Mouse (Mus musculus) megakaryocyte, embryonic 14.5 days (primary cell): Measurements from ENCODE around the gene Zcchc8. TPM values are rescaled to one million over a fixed set of nuclear protein-coding genes. Genes with fewer than 3 reads are reported as not detected.
A peak's percentile ranks its signal among the peaks of the same experiment; 100 is the strongest.
"Not testable (repeated sequence)": the region's sequence is repeated elsewhere in the genome, so short reads cannot be mapped to it uniquely, and the experiment has no call there.

ENCODE experiments used
- H3K27me3 ChIP-seq: replicated peaks from 2 replicates; pipeline ENCODE3; 2012; ENCODE audit warnings: inconsistent platforms
- H3K36me3 ChIP-seq: replicated peaks from 2 replicates; pipeline ENCODE3; 2012; ENCODE audit warnings: low read length, inconsistent platforms, mixed read lengths
- H3K4me1 ChIP-seq: 2 replicates; pipeline ENCODE4 v1.6.1; 2012; ENCODE audit warnings: inconsistent platforms
- H3K4me3 ChIP-seq: replicated peaks from 2 replicates; pipeline ENCODE3; 2012; ENCODE audit warnings: moderate library complexity, mild to moderate bottlenecking, inconsistent platforms
- H3K9me3 ChIP-seq: 2 replicates; pipeline ENCODE4 v1.6.1; 2012; ENCODE audit warnings: inconsistent platforms
- FLI1 ChIP-seq: IDR thresholded peaks from 2 replicates; pipeline ENCODE4 v1.6.1; 2012; ENCODE audit warnings: low read length, inconsistent platforms, mixed read lengths
- GATA1 ChIP-seq: IDR thresholded peaks from 3 replicates; pipeline ENCODE4 v1.6.1; 2012; ENCODE audit warnings: mixed read lengths, low read length, inconsistent platforms, borderline replicate concordance
- polyA plus RNA-seq: library from polyadenylated mRNA; stranded (reverse); fragments of >175 nt; gene quantifications from 2 replicates; pipeline ENCODE4 v1.2.3, GENCODE M21; 2012; ENCODE audit warnings: low replicate concordance; ENCODE audit not compliant: insufficient read depth

Gene Zcchc8
- polyA plus RNA-seq, result 24.3 and 25.8 TPM in 2 replicates

- Histone ChIP-seq H3K27me3 (no peaks in the 10 kb centered on the region), H3K36me3 (peaks cover 24% of the 10 kb centered on the region)
- TF ChIP-seq GATA1 (no peak), FLI1 (no peak)
Observed at GRCm38 (mm10) chr5:123720328-123721311, at the start of gene Zcchc8. Gene Zcchc8 (minus strand): TSS chr5:123721100.

DNA sequence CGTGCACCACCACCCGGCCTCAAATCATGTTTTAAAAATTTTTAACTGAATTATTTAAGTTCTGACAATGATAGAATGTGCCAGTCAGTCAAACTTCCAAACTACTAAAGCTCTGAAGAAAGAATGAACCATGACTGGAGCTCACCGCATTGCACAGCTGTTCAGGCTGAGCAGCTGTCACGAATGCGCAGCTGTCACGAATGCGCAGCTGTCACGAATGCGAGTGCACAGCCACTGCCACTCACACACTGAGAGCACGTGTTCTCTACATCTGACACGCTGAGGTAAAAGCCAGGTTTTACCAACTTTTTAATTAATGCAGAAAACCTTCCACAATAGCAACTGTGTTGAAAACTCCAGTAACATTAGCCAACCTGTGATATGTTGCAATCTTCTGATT lies 45.6 kb upstream of the Zcchc8 start:
- H3K4me3 ChIP-seq, H3K4me1 ChIP-seq, H3K9me3 ChIP-seq, H3K27me3 ChIP-seq: not testable (repeated sequence)
- H3K36me3 ChIP-seq, result peaks cover 74% of the 10 kb centered on the region

More at GRCm38 (mm10) chr5:123720328-123721311, at the start of gene Zcchc8:
- H3K4me1 ChIP-seq, result peaks cover 31% of the 10 kb centered on the region
- H3K9me3 ChIP-seq, result no peaks in the 10 kb centered on the region
- H3K4me3 ChIP-seq, result peak within 1 kb of the TSS; percentile 98

GRCm38 (mm10) chr5:123765506-123765905 lies 44.6 kb upstream of the Zcchc8 start:
- Histone ChIP-seq H3K36me3 (peaks cover 73% of the 10 kb centered on the region), H3K27me3 (no peaks in the 10 kb centered on the region), H3K4me1 (no peaks in the 10 kb centered on the region), H3K4me3 (no peak overlapping the region), H3K9me3 (no peaks in the 10 kb centered on the region)
- TF ChIP-seq FLI1, result no peak
- TF ChIP-seq GATA1, result no peak

- H3K27me3 ChIP-seq, result no peaks in the 10 kb centered on the region
- peaks cover 36% of the 10 kb centered on the region for H3K36me3 ChIP-seq
- TF ChIP-seq GATA1, result peak; percentile 35; the same call in 1 of the 3 replicates
- peak; percentile 26; the same call in 1 of the 2 replicates for TF ChIP-seq FLI1
- H3K4me1 ChIP-seq, result peaks cover 32% of the 10 kb centered on the region
- peak within 1 kb of the TSS; percentile 94 for H3K4me3 ChIP-seq
- no peaks in the 10 kb centered on the region for H3K9me3 ChIP-seq
Observed at GRCm38 (mm10) chr5:123749065-123750064, 28.5 kb upstream of the Zcchc8 start, which contains the start of the genes Rsrc2 and Kntc1. Gene Rsrc2 (minus strand): TSS chr5:123749414. Gene Kntc1 (plus strand): TSS chr5:123749716.

DNA sequence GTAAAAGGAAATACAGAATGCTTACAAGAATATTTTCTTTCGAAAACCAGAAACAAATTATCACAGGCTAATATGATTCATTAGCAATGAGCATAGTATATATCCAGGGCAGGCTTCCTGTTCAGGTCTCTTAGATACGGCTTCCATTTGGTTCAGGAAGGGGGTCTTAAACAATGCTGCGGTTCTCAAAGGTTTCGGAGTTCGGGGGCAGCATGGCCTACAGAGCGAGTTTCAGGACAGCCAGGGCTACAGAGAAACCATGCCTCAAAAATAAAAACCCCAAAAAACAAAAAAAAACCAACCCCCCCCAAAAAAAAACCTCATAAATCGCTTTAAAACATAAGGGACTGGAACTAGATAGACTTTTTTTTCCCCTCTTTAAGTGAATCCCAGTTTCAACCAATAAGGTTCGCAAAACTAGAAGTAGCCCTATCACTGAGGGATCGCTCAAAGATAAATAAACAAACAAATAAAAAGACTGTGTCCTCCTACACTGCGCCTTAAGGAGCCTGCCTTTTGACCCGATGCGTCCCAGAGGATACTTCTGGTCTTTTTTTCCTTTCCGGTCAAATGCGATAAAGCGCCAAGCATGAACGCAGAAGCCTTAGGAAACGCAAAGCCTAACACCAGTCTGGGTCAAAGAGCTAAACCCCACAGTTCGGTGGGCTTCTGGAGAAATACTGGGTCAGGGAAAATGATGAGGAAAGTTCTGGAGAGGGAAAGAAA lies 27.6 kb upstream of the Zcchc8 start:
- Histone ChIP-seq H3K27me3 (no peaks in the 10 kb centered on the region), H3K36me3 (peaks cover 39% of the 10 kb centered on the region), H3K4me3 (peak overlapping the region; percentile 94), H3K9me3 (no peaks in the 10 kb centered on the region), H3K4me1 (peaks cover 32% of the 10 kb centered on the region)
- TF ChIP-seq GATA1, result no peak
- no peak for TF ChIP-seq FLI1

GRCm38 (mm10) chr5:123747604-123748003 lies 26.7 kb upstream of the Zcchc8 start:
- H3K9me3 ChIP-seq, result no peaks in the 10 kb centered on the region
- H3K27me3 ChIP-seq, result no peaks in the 10 kb centered on the region
- TF ChIP-seq FLI1, result no peak
- TF ChIP-seq GATA1, result no peak
- H3K4me1 ChIP-seq, result peaks cover 32% of the 10 kb centered on the region
- peak overlapping the region; percentile 89 for H3K4me3 ChIP-seq
- H3K36me3 ChIP-seq, result peaks cover 46% of the 10 kb centered on the region

GRCm38 (mm10) chr5:123746253-123746652 lies 25.4 kb upstream of the Zcchc8 start:
- TF ChIP-seq GATA1 (no peak), FLI1 (no peak)
- H3K4me1 ChIP-seq, result peaks cover 32% of the 10 kb centered on the region
- H3K9me3 ChIP-seq, result no peaks in the 10 kb centered on the region
- H3K36me3 ChIP-seq, result peaks cover 56% of the 10 kb centered on the region
- peak overlapping the region; percentile 71 for H3K4me3 ChIP-seq
- no peaks in the 10 kb centered on the region for H3K27me3 ChIP-seq

DNA sequence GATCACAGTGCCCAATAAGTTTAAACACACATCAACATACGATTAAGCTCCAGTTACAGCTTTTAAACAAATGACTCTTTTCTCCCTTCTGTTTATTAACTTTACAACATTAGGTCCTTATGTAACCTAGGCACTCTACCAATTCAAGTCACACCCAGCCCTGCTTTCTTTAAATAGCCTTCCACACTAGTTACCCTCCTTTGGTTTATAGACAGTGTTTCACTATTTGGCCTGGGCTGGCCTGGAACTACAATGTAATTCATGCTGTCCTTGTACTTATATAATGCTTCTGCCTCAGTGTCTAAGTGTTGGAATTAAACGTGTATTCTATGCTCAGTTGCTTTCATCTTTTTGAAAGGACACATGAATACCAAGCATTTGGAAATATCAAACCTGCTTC lies 23.5 kb upstream of the Zcchc8 start:
- peaks cover 73% of the 10 kb centered on the region for H3K36me3 ChIP-seq
- TF ChIP-seq GATA1 (no peak), FLI1 (no peak)
- H3K27me3 ChIP-seq, result no peaks in the 10 kb centered on the region

GRCm38 (mm10) chr5:123730981-123731380 lies 10.1 kb upstream of the Zcchc8 start:
- peaks cover 89% of the 10 kb centered on the region for H3K36me3 ChIP-seq
- TF ChIP-seq GATA1, result no peak
- TF ChIP-seq FLI1, result no peak
- no peaks in the 10 kb centered on the region for H3K9me3 ChIP-seq
- H3K4me1 ChIP-seq, result no peaks in the 10 kb centered on the region
- H3K27me3 ChIP-seq, result no peaks in the 10 kb centered on the region
- H3K4me3 ChIP-seq, result no peak overlapping the region

More for the DNA sequence above, 23.5 kb upstream of the Zcchc8 start:
- Histone ChIP-seq H3K4me3 (no peak overlapping the region), H3K9me3 (no peaks in the 10 kb centered on the region), H3K4me1 (peaks cover 23% of the 10 kb centered on the region)

- not testable (repeated sequence) for H3K4me3 ChIP-seq, H3K4me1 ChIP-seq, H3K27me3 ChIP-seq, H3K9me3 ChIP-seq
- H3K36me3 ChIP-seq, result peaks cover 17% of the 10 kb centered on the region
Observed at GRCm38 (mm10) chr5:123723816-123724215, 2.9 kb upstream of the Zcchc8 start.
